Mouse (Mus musculus) stomach, embryonic 16.5 days (tissue): ENCODE data around the gene Adgrf2. TPM values are rescaled to one million over a fixed set of nuclear protein-coding genes. Genes with fewer than 3 reads are reported as not detected.
A peak's percentile ranks its signal among the peaks of the same experiment; 100 is the strongest.

Source experiments
- ATAC-seq: fragments of 200-750 bp; cut with Nextera tagmentation; 2 replicates; pipeline ENCODE4 v1.8.0; 2017; ENCODE audit warnings: moderate number of reproducible peaks, moderate TSS enrichment; ENCODE audit not compliant: insufficient read depth, low FRiP score
- H3K27ac ChIP-seq: fragments of 300-500 bp; sonication (generic); 2 replicates; pipeline ENCODE4 v1.5.1; 2014; ENCODE audit warnings: low read length
- H3K27me3 ChIP-seq: fragments of 300-500 bp; sonication (generic); 2 replicates; pipeline ENCODE4 v1.6.1; 2014; ENCODE audit warnings: low read length, control low read depth, mixed read lengths; ENCODE audit not compliant: control insufficient read depth, insufficient read depth
- H3K36me3 ChIP-seq: fragments of 300-500 bp; sonication (generic); 2 replicates; pipeline ENCODE4 v1.6.1; 2014; ENCODE audit warnings: low read length; ENCODE audit not compliant: control insufficient read depth, insufficient read depth
- H3K4me1 ChIP-seq: fragments of 300-500 bp; sonication (generic); 2 replicates; pipeline ENCODE4 v1.6.1; 2014; ENCODE audit warnings: low read length, control low read depth, mixed read lengths; ENCODE audit not compliant: control insufficient read depth, insufficient read depth
- H3K4me2 ChIP-seq: fragments of 300-500 bp; sonication (generic); 2 replicates; pipeline ENCODE4 v1.6.1; 2014; ENCODE audit warnings: low read depth, low read length, mixed read lengths
- H3K4me3 ChIP-seq: fragments of 300-500 bp; sonication (generic); replicated peaks from 2 replicates; pipeline ENCODE4 v1.5.1; 2014; ENCODE audit warnings: mild to moderate bottlenecking, low read length
- H3K9ac ChIP-seq: fragments of 300-500 bp; sonication (generic); 2 replicates; pipeline ENCODE4 v1.6.1; 2014; ENCODE audit warnings: low read length
- H3K9me3 ChIP-seq: fragments of 300-500 bp; sonication (generic); replicated peaks from 2 replicates; pipeline ENCODE4 v1.6.1; 2016; ENCODE audit warnings: low read length, control low read depth; ENCODE audit not compliant: control insufficient read depth
- WGBS: fragments of 180-500 bp; shearing (Covaris S2); extraction: QIAGEN DNeasy Blood & Tissue Kit; methylation state at CpG from one replicate; pipeline ENCODE4 v1.1.7; 2014; 5-methylcytosine and 5-hydroxymethylcytosine counted together
- polyA plus RNA-seq: library from polyadenylated mRNA; unstranded; fragments of >200 nt; fragmentation: Nextera tagmentation; extraction: Ambion mirVana; gene quantifications from 2 replicates; pipeline ENCODE4 v1.2.1, GENCODE M21; 2015

Adgrf2 gene
- polyA plus RNA-seq = 2.5 and 3.4 TPM in 2 replicates

GRCm38 (mm10) chr17:42741801-42742217, at the start of gene Adgrf2:
TSS of gene Adgrf2 (minus strand) at chr17:42742179.
- Histone ChIP-seq H3K4me2 (no peak within 1 kb of the TSS), H3K9me3 (no peaks in the 10 kb centered on the region), H3K4me1 (no peaks in the 10 kb centered on the region), H3K9ac (no peak within 1 kb of the TSS), H3K36me3 (no peaks in the 10 kb centered on the region), H3K27ac (no peak within 1 kb of the TSS), H3K4me3 (peak within 1 kb of the TSS; percentile 7; the same call in 1 of the 2 replicates), H3K27me3 (no peaks in the 10 kb centered on the region)
- 29% methylated on average over 7 of the region's 7 CpGs for WGBS
- no peak for ATAC-seq

DNA sequence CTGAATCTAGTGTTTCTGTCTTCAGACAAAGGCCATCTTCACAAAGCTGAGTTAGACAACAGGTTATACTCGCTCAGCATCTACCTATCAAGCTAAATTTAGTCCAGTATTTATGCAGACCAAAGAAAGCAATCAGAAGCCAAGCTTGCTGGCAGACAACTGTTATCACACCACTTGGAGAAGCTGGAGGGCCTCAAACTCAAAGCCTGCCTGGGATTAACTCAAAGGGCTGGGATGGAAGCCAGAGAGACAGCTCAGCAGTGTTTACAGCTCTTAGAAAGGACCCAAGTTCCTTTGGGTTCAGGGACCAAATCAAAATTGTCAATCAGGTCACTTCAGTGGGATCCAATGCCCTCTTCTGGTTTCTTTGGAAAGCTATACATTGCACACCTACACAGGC, 48.8 kb upstream of the Adgrf2 start:
- no peaks in the 10 kb centered on the region for H3K9me3 ChIP-seq
- H3K36me3 ChIP-seq = 0 out of 2 replicates have a peak, but pooled peaks cover 5% of the 10 kb centered on the region
- H3K9ac ChIP-seq = no peak overlapping the region
- no peak overlapping the region for H3K4me3 ChIP-seq
- 68% methylated on average over 1 of the region's 1 CpGs for WGBS
- ATAC-seq = no peak
- H3K4me1 ChIP-seq = peaks cover 3% of the 10 kb centered on the region; the same call in 1 of the 2 replicates
- no peak overlapping the region for H3K27ac ChIP-seq
- H3K27me3 ChIP-seq = no peaks in the 10 kb centered on the region
- H3K4me2 ChIP-seq = no peak overlapping the region

GRCm38 (mm10) chr17:42789723-42790122, 47.7 kb upstream of the Adgrf2 start:
- ATAC-seq = no peak
- 68% methylated on average over 2 of the region's 2 CpGs for WGBS

DNA sequence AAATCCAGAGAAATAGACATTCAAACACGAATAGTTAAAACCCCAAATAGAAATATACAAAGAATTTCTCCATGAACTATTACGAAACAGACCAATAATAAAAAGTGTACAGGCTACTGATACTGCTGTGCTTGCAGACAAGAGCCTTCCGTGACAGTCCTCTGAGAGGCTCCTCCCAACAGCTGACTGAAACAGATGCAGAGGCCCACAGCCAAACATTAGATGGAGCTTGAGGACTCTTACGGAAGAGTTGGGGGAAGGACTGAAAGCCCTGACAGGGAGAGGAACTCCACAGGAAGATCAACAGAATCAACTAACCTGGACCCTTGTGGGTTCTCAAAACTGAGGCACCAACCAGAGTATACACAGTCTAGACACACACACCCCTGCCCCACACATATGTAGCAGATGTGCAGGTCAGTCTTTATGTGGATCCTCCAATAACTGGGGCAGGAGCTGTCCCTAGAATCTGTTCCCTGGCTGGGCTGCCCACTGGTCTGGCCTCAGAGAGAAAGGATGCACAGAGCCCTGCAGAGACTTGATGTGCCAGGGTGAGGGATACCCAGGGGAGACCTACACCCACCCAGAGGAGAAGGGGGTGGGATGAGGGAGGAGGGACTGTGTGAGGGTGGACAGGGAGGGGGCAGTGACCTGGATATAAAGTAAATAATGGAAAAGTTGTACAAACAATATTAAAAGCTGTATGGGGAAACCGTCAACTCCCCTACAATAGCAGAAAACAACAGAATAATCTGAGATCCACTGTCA, 46.9 kb upstream of the Adgrf2 start:
- no peak overlapping the region for H3K4me2 ChIP-seq
- peak; percentile 30 for ATAC-seq
- WGBS = 74% methylated on average over 5 of the region's 5 CpGs

More at GRCm38 (mm10) chr17:42789723-42790122, 47.7 kb upstream of the Adgrf2 start:
- Histone ChIP-seq H3K9ac (no peak overlapping the region), H3K4me1 (peaks cover 3% of the 10 kb centered on the region; the same call in 1 of the 2 replicates), H3K36me3 (0 out of 2 replicates have a peak, but pooled peaks cover 5% of the 10 kb centered on the region), H3K4me2 (no peak overlapping the region), H3K27me3 (no peaks in the 10 kb centered on the region), H3K4me3 (no peak overlapping the region), H3K9me3 (no peaks in the 10 kb centered on the region), H3K27ac (no peak overlapping the region)

DNA sequence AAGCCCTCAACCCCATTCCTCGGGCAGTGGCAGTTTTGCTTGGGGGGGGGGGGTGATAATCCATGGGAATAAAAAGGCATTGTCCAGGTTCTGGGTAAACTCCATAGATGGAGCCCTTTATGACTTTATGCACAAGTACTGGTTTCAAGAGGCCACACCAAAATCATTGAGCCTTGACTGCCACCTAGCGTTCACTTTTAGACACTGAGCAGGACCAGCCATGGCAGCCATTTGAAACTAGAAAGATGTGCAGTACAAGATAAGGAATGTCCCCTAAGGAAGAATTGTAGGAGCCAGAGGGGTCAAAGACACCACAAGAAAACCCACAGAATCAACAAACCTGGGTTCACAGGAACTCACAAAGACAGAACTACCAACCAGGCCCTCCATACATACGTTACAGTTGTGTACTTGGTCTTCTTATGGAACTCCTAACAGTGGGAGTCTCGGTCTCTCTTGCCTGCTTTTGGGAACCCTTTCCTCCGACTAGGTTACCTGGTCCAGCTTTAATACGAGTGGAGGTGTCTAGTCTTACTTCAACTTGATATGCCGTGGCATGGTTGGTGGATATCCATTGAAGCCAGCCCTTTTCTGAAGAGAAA, 40.3 kb upstream of the Adgrf2 start:
- Histone ChIP-seq H3K27ac (no peak overlapping the region), H3K27me3 (no peaks in the 10 kb centered on the region), H3K9ac (no peak overlapping the region), H3K4me1 (no peaks in the 10 kb centered on the region), H3K9me3 (no peaks in the 10 kb centered on the region), H3K36me3 (no peaks in the 10 kb centered on the region), H3K4me3 (no peak overlapping the region), H3K4me2 (no peak overlapping the region)
- 56% methylated on average over 7 of the region's 7 CpGs for WGBS
- ATAC-seq = 0 out of 2 replicates have a peak, but pooled peaks have one; percentile 56

More for the DNA sequence above, 46.9 kb upstream of the Adgrf2 start:
- peaks cover 3% of the 10 kb centered on the region; the same call in 1 of the 2 replicates for H3K4me1 ChIP-seq
- H3K9ac ChIP-seq = no peak overlapping the region
- H3K27me3 ChIP-seq = no peaks in the 10 kb centered on the region
- H3K27ac ChIP-seq = no peak overlapping the region
- H3K9me3 ChIP-seq = no peaks in the 10 kb centered on the region
- no peak overlapping the region for H3K4me3 ChIP-seq
- H3K36me3 ChIP-seq = 0 out of 2 replicates have a peak, but pooled peaks cover 4% of the 10 kb centered on the region

GRCm38 (mm10) chr17:42753791-42754190, 11.8 kb upstream of the Adgrf2 start:
- Histone ChIP-seq H3K4me2 (no peak overlapping the region), H3K4me1 (no peaks in the 10 kb centered on the region), H3K9me3 (no peaks in the 10 kb centered on the region), H3K9ac (no peak overlapping the region), H3K36me3 (no peaks in the 10 kb centered on the region), H3K27me3 (no peaks in the 10 kb centered on the region), H3K4me3 (no peak overlapping the region), H3K27ac (no peak overlapping the region)
- 16% methylated on average over 2 of the region's 2 CpGs for WGBS
- ATAC-seq = no peak

GRCm38 (mm10) chr17:42752173-42752572, 10.2 kb upstream of the Adgrf2 start:
- H3K27ac ChIP-seq = no peak overlapping the region
- no peaks in the 10 kb centered on the region for H3K9me3 ChIP-seq
- H3K4me3 ChIP-seq = no peak overlapping the region
- H3K4me2 ChIP-seq = no peak overlapping the region
- no peaks in the 10 kb centered on the region for H3K36me3 ChIP-seq
- no peak for ATAC-seq
- H3K4me1 ChIP-seq = no peaks in the 10 kb centered on the region
- H3K9ac ChIP-seq = no peak overlapping the region
- 75% methylated on average over 2 of the region's 2 CpGs for WGBS
- H3K27me3 ChIP-seq = no peaks in the 10 kb centered on the region

DNA sequence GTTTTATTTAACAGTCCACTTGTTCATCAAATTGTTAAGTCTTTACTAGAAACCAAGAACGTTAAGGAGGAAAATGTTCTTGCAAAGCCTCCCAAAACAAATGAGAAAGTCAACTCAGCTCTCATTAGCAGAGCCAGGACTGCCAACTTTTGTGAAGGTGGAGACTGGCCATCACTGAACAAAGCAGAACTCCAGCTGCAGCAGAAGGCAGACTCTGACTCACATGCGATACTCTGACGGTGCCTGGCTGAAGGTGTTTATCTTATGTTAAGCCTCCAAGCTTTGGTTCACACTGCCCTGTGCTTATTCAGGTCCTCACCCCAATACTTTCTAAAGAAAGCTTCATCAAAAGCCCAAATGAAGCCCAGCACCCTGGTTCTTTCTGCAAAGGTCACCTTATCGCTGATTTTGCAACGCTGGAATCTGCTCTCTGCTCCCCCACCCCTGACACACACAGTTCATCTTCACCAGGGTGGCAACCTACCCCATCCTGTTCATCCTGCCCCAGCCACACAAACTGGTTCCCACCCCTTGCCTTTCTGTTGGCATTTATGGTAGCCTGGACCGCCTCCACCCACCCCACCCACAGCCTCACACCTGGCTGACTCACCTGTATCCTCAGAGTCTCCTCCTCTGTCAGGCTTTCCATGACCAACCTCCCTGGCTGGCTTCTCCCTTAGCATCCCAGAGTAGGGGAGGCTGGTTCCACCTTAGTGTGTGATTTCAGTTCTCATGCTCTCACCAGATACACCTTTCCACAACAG, 3.9 kb upstream of the Adgrf2 start:
- H3K4me2 ChIP-seq = no peak overlapping the region
- no peak overlapping the region for H3K9ac ChIP-seq
- no peaks in the 10 kb centered on the region for H3K4me1 ChIP-seq
- 47% methylated on average over 6 of the region's 6 CpGs for WGBS
- no peak overlapping the region for H3K27ac ChIP-seq
- H3K36me3 ChIP-seq = no peaks in the 10 kb centered on the region
- no peak overlapping the region for H3K4me3 ChIP-seq
- peak; percentile 60; the same call in 1 of the 2 replicates for ATAC-seq
- H3K9me3 ChIP-seq = no peaks in the 10 kb centered on the region
- no peaks in the 10 kb centered on the region for H3K27me3 ChIP-seq
